Mouse (Mus musculus): ENCODE measurements around the gene Samd14. TPM values are rescaled to one million over a fixed set of nuclear protein-coding genes. Genes with fewer than 3 reads are reported as not detected.

Samd14 gene
- polyA plus RNA-seq, 1 experiment from 2014 or later: 15.9 TPM

- no peaks in the 10 kb centered on the region for H3K9me3 ChIP-seq (replicated peaks; ENCODE audit: control insufficient read depth, low read length)
- no peak overlapping the region for H3K4me2 ChIP-seq (ENCODE audit: low read depth, low read length)
- H3K36me3 ChIP-seq (ENCODE audit: control insufficient read depth, insufficient read depth, low read length): no peaks in the 10 kb centered on the region
- peak; percentile 45; the same call in 1 of the 2 replicates for ATAC-seq (ENCODE audit: insufficient read depth, low FRiP score)
- no peak overlapping the region for H3K4me3 ChIP-seq (replicated peaks; ENCODE audit: low read length)
- no peak overlapping the region for H3K9ac ChIP-seq (ENCODE audit: low read length)
- H3K27ac ChIP-seq (ENCODE audit: low read length): peak overlapping the region; percentile 91
- WGBS: 34% methylated on average over 7 of the region's 7 CpGs
- H3K4me1 ChIP-seq (ENCODE audit: control insufficient read depth, insufficient read depth, low read length): peaks cover 61% of the 10 kb centered on the region
- H3K27me3 ChIP-seq (ENCODE audit: control insufficient read depth, insufficient read depth, low read length): no peaks in the 10 kb centered on the region
These were observed 61.6 kb downstream of the Samd14 start for GRCm38 (mm10) chr11:95071266-95071665.

- WGBS: 76% methylated on average over 8 of the region's 8 CpGs
- 0 out of 2 replicates have a peak overlapping the region, but pooled peaks have one; percentile 3 for H3K4me2 ChIP-seq (ENCODE audit: low read depth, low read length)
These were observed 62.5 kb downstream of the Samd14 start for GRCm38 (mm10) chr11:95072136-95072535.

GRCm38 (mm10) chr11:95072804-95073203, 63.1 kb downstream of the Samd14 start:
- Histone ChIP-seq H3K4me1 (ENCODE audit: control insufficient read depth, insufficient read depth, low read length) (peaks cover 64% of the 10 kb centered on the region), H3K9me3 (replicated peaks; ENCODE audit: control insufficient read depth, low read length) (no peaks in the 10 kb centered on the region), H3K4me2 (ENCODE audit: low read depth, low read length) (peak overlapping the region; percentile 3; the same call in 1 of the 2 replicates), H3K27ac (ENCODE audit: low read length) (peak overlapping the region; percentile 91; the same call in 1 of the 2 replicates), H3K36me3 (ENCODE audit: control insufficient read depth, insufficient read depth, low read length) (no peaks in the 10 kb centered on the region), H3K27me3 (ENCODE audit: control insufficient read depth, insufficient read depth, low read length) (no peaks in the 10 kb centered on the region), H3K4me3 (replicated peaks; ENCODE audit: low read length) (no peak overlapping the region), H3K9ac (ENCODE audit: low read length) (0 out of 2 replicates have a peak overlapping the region, but pooled peaks have one; percentile 8)
- ATAC-seq (ENCODE audit: insufficient read depth, low FRiP score): no peak
- WGBS: 59% methylated on average over 5 of the region's 5 CpGs

More at GRCm38 (mm10) chr11:95072136-95072535, 62.5 kb downstream of the Samd14 start:
- no peaks in the 10 kb centered on the region for H3K36me3 ChIP-seq (ENCODE audit: control insufficient read depth, insufficient read depth, low read length)
- no peak overlapping the region for H3K4me3 ChIP-seq (replicated peaks; ENCODE audit: low read length)
- H3K9ac ChIP-seq (ENCODE audit: low read length): no peak overlapping the region
- H3K9me3 ChIP-seq (replicated peaks; ENCODE audit: control insufficient read depth, low read length): no peaks in the 10 kb centered on the region
- peak overlapping the region; percentile 91 for H3K27ac ChIP-seq (ENCODE audit: low read length)
- H3K27me3 ChIP-seq (ENCODE audit: control insufficient read depth, insufficient read depth, low read length): no peaks in the 10 kb centered on the region
- no peak for ATAC-seq (ENCODE audit: insufficient read depth, low FRiP score)
- peaks cover 61% of the 10 kb centered on the region for H3K4me1 ChIP-seq (ENCODE audit: control insufficient read depth, insufficient read depth, low read length)

- peak overlapping the region; percentile 69 for H3K4me2 ChIP-seq (ENCODE audit: low read depth, low read length)
- peak overlapping the region; percentile 71 for H3K4me3 ChIP-seq (replicated peaks; ENCODE audit: low read length)
- peak overlapping the region; percentile 94 for H3K27ac ChIP-seq (ENCODE audit: low read length)
- WGBS: 58% methylated on average over 4 of the region's 4 CpGs
- peak overlapping the region; percentile 43 for H3K9ac ChIP-seq (ENCODE audit: low read length)
- H3K9me3 ChIP-seq (replicated peaks; ENCODE audit: control insufficient read depth, low read length): no peaks in the 10 kb centered on the region
- no peaks in the 10 kb centered on the region for H3K27me3 ChIP-seq (ENCODE audit: control insufficient read depth, insufficient read depth, low read length)
- no peak for ATAC-seq (ENCODE audit: insufficient read depth, low FRiP score)
- H3K4me1 ChIP-seq (ENCODE audit: control insufficient read depth, insufficient read depth, low read length): peaks cover 71% of the 10 kb centered on the region
- no peaks in the 10 kb centered on the region for H3K36me3 ChIP-seq (ENCODE audit: control insufficient read depth, insufficient read depth, low read length)
These were observed 64.2 kb downstream of the Samd14 start for GRCm38 (mm10) chr11:95073835-95074234.

GRCm38 (mm10) chr11:95074694-95075093, 65.0 kb downstream of the Samd14 start:
- WGBS: 37% methylated on average over 4 of the region's 4 CpGs
- Histone ChIP-seq H3K4me3 (replicated peaks; ENCODE audit: low read length) (peak overlapping the region; percentile 71), H3K9ac (ENCODE audit: low read length) (peak overlapping the region; percentile 84), H3K27me3 (ENCODE audit: control insufficient read depth, insufficient read depth, low read length) (no peaks in the 10 kb centered on the region), H3K9me3 (replicated peaks; ENCODE audit: control insufficient read depth, low read length) (no peaks in the 10 kb centered on the region), H3K27ac (ENCODE audit: low read length) (peak overlapping the region; percentile 94), H3K36me3 (ENCODE audit: control insufficient read depth, insufficient read depth, low read length) (no peaks in the 10 kb centered on the region), H3K4me2 (ENCODE audit: low read depth, low read length) (peak overlapping the region; percentile 69), H3K4me1 (ENCODE audit: control insufficient read depth, insufficient read depth, low read length) (peaks cover 73% of the 10 kb centered on the region)
- ATAC-seq (ENCODE audit: insufficient read depth, low FRiP score): peak; percentile 38; the same call in 1 of the 2 replicates

GRCm38 (mm10) chr11:95075197-95076040, 65.7 kb downstream of the Samd14 start:
- peak overlapping the region; percentile 69 for H3K4me2 ChIP-seq (ENCODE audit: low read depth, low read length)
- no peaks in the 10 kb centered on the region for H3K36me3 ChIP-seq (ENCODE audit: control insufficient read depth, insufficient read depth, low read length)
- 0 out of 2 replicates have a peak, but pooled peaks have one; percentile 4 for ATAC-seq (ENCODE audit: insufficient read depth, low FRiP score)
- no peaks in the 10 kb centered on the region for H3K9me3 ChIP-seq (replicated peaks; ENCODE audit: control insufficient read depth, low read length)
- H3K4me1 ChIP-seq (ENCODE audit: control insufficient read depth, insufficient read depth, low read length): peaks cover 74% of the 10 kb centered on the region
- H3K27ac ChIP-seq (ENCODE audit: low read length): peak overlapping the region; percentile 94
- H3K27me3 ChIP-seq (ENCODE audit: control insufficient read depth, insufficient read depth, low read length): no peaks in the 10 kb centered on the region
- WGBS: 4% methylated on average over 19 of the region's 19 CpGs
- H3K9ac ChIP-seq (ENCODE audit: low read length): peak overlapping the region; percentile 84
- H3K4me3 ChIP-seq (replicated peaks; ENCODE audit: low read length): peak overlapping the region; percentile 71

Other genes starting within 250 kb of the Samd14 start
- gene Tmem92, start 227.2 kb upstream of the Samd14 start, polyA plus RNA-seq (2015; fragmentation: Nextera tagmentation; extraction: Ambion mirVana): not detected in 2 replicates
- 2,066 and 2,076 TPM in 2 replicates for gene Col1a1, start 73.7 kb upstream of the Samd14 start, polyA plus RNA-seq (2015; fragmentation: Nextera tagmentation; extraction: Ambion mirVana)
- gene Hils1, start 42.3 kb upstream of the Samd14 start, polyA plus RNA-seq (2015; fragmentation: Nextera tagmentation; extraction: Ambion mirVana): not detected in 2 replicates
- 0.41 and 3.2 TPM in 2 replicates for gene Sgca, start 33.6 kb upstream of the Samd14 start, polyA plus RNA-seq (2015; fragmentation: Nextera tagmentation; extraction: Ambion mirVana)
- gene Ppp1r9b, start 18.8 kb upstream of the Samd14 start, polyA plus RNA-seq (2015; fragmentation: Nextera tagmentation; extraction: Ambion mirVana): 6.6 and 8.0 TPM in 2 replicates
- gene Pdk2, start 31.5 kb downstream of the Samd14 start, polyA plus RNA-seq (2015; fragmentation: Nextera tagmentation; extraction: Ambion mirVana): 37.9 and 39.3 TPM in 2 replicates
- 19.4 and 19.9 TPM in 2 replicates for gene Itga3, start 66.9 kb downstream of the Samd14 start, polyA plus RNA-seq (2015; fragmentation: Nextera tagmentation; extraction: Ambion mirVana)
- gene Dlx3, start 110.2 kb downstream of the Samd14 start, polyA plus RNA-seq (2015; fragmentation: Nextera tagmentation; extraction: Ambion mirVana): 3.0 and 3.9 TPM in 2 replicates
- gene Dlx4, start 136.4 kb downstream of the Samd14 start, polyA plus RNA-seq (2015; fragmentation: Nextera tagmentation; extraction: Ambion mirVana): 0.99 and 1.7 TPM in 2 replicates

Measured in stomach, embryonic 16.5 days (tissue).